Mouse (Mus musculus) gastrocnemius, postnatal 10 days (tissue): ENCODE measurements around the gene Map3k1. TPM values are rescaled to one million over a fixed set of nuclear protein-coding genes. Genes with fewer than 3 reads are reported as not detected.
"Not testable (repeated sequence)": the region's sequence is repeated elsewhere in the genome, so short reads cannot be mapped to it uniquely, and the experiment has no call there.

Experiments used
- DNase-seq: peaks from one replicate; pipeline ENCODE4 v3.0.0; 2021; ENCODE audit warnings: mixed read lengths
- total RNA-seq, 2 experiments: library from RNA; stranded (reverse); gene quantifications; 2 replicates each; pipeline ENCODE4 v1.2.3; 2021

Gene Map3k1
- total RNA-seq, 2 experiments from 2014 or later = 19.0 to 24.4 TPM

GRCm38 (mm10) chr13:111741204-111741990 is 67.4 kb downstream of the Map3k1 start:
- DNase-seq = no peak

DNA sequence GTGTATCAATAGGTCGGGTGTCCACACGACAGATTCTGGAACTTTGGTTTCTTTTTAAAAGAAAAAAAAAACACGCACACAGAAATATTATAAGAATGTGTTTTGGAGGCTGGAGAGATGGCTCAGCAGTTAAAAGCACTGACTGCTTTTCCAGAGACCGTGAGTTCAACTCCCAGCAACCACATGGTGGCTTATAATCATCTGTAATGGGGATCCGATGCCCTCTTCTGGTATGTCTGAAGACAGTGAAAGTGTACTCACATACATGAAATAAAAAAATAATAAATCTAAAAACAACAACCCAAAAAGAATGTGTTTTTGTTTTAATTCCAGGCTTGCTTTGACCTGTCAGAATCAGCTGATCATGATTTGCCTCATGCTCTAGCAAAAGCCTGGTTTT is 81.9 kb downstream of the Map3k1 start:
- no peak for DNase-seq

GRCm38 (mm10) chr13:111725165-111726077 is 83.4 kb downstream of the Map3k1 start:
- DNase-seq = peak; percentile 95

GRCm38 (mm10) chr13:111724811-111725164 is 84.0 kb downstream of the Map3k1 start:
- DNase-seq = no peak

DNA sequence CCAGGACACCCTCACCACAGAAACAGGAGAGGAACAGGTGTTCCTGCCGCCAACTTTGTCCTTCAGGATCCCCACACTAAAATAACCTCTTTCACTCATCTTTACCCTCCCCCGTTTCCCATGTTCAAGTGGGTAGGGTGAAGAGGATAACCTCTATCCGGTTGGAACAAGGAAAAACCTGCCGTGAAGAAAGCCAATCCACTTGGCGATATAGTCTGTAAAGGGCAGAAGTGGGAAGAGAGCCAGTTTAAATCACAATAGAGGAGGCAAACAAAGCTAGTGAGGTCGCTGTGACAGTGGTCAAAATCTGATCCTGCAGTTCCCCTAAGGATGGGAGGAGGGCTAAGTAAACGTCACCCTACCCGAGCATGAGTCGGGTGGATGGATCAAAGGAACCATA is 89.1 kb downstream of the Map3k1 start:
- no peak for DNase-seq

- DNase-seq = no peak
Measured at GRCm38 (mm10) chr13:111710531-111710930, 98.3 kb downstream of the Map3k1 start.

DNA sequence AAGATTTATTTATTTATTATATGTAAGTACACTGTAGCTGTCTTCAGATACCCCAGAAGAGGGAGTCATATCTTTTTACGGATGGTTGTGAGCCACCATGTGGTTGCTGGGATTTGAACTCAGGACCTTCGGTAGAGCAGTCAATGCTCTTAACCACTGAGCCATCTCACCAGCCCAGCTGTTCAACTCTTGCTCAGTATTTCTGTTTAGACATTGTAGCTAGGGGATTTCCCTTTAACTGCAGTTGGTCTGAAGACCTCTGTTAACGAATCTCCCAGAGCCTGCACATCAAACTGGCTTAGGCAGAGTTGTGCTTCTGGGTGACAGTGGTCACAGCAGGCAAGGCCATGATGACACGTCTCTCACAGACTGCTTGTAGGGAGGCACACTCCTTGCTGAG is 104.8 kb downstream of the Map3k1 start:
- not testable (repeated sequence) for DNase-seq

GRCm38 (mm10) chr13:111703396-111703795 is 105.4 kb downstream of the Map3k1 start:
- no peak for DNase-seq

Other genes starting within 250 kb of the Map3k1 start
- not detected for gene Gm10198, start 216.2 kb downstream of the Map3k1 start, total RNA-seq
- 10 to 100 TPM; 16.0 to 19.0 TPM for gene Mier3, start 128.0 kb downstream of the Map3k1 start, total RNA-seq